Mouse (Mus musculus): ENCODE results near the gene Osmr. TPM values are rescaled to one million over a fixed set of nuclear protein-coding genes. Genes with fewer than 3 reads are reported as not detected.
A peak's percentile ranks its signal among the peaks of the same experiment; 100 is the strongest.

Osmr gene
- 0.74 and 0.76 TPM in 2 replicates for polyA plus RNA-seq (2016; fragmentation: Nextera tagmentation; extraction: Ambion mirVana)

GRCm38 (mm10) chr15:6874601-6875019 lies at the start of gene Osmr:
Gene Osmr (minus strand): TSS chr15:6874969.
- no peaks in the 10 kb centered on the region for H3K36me3 ChIP-seq
- peak within 1 kb of the TSS; percentile 52 for H3K9ac ChIP-seq (replicated peaks)
- 7% methylated on average over 16 of the region's 16 CpGs for WGBS
- peaks cover 27% of the 10 kb centered on the region for H3K27me3 ChIP-seq
- H3K4me3 ChIP-seq (replicated peaks): peak within 1 kb of the TSS; percentile 52
- peak within 1 kb of the TSS; percentile 88 for H3K4me2 ChIP-seq
- peaks cover 3% of the 10 kb centered on the region; the same call in 1 of the 2 replicates for H3K4me1 ChIP-seq (replicated peaks)
- H3K9me3 ChIP-seq: no peaks in the 10 kb centered on the region
- no peak within 1 kb of the TSS for H3K27ac ChIP-seq
- no peak; the same call in 1 of the 2 replicates for ATAC-seq (ENCODE audit: insufficient number of reproducible peaks, insufficient read depth, low FRiP score, low TSS enrichment, low read depth)

- Histone ChIP-seq H3K27ac (no peak overlapping the region), H3K9me3 (no peaks in the 10 kb centered on the region), H3K27me3 (no peaks in the 10 kb centered on the region), H3K36me3 (no peaks in the 10 kb centered on the region), H3K4me1 (replicated peaks) (no peaks in the 10 kb centered on the region), H3K9ac (replicated peaks) (no peak overlapping the region), H3K4me3 (replicated peaks) (no peak overlapping the region), H3K4me2 (no peak overlapping the region)
- ATAC-seq (ENCODE audit: insufficient number of reproducible peaks, insufficient read depth, low FRiP score, low TSS enrichment, low read depth): no peak
- 88% methylated on average over 6 of the region's 6 CpGs for WGBS
Observed at GRCm38 (mm10) chr15:6919406-6919805, 44.6 kb upstream of the Osmr start.

DNA sequence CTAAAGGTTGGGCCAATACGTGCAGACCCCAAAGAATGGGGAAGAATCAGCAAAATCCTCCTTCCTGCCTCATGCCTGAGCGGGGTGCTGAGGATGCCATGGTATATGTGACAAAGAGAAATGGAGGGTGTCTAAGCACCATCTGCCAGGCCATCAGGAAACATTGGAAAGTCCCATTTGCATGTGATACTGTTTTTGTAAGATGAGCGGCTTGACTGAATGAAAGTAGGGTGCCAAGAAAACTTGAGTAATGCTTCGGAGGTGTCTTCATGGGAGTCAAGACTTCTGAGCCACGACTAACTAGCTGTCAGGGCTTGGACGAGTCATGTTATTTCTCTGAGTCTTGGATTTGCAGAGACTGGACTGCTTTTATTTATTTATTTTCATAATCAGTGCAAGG lies 39.4 kb upstream of the Osmr start:
- ATAC-seq (ENCODE audit: insufficient number of reproducible peaks, insufficient read depth, low FRiP score, low TSS enrichment, low read depth): no peak
- 89% methylated on average over 6 of the region's 6 CpGs for WGBS
- H3K36me3 ChIP-seq: no peaks in the 10 kb centered on the region
- peaks cover 9% of the 10 kb centered on the region for H3K4me1 ChIP-seq (replicated peaks)
- H3K27me3 ChIP-seq: peaks cover under 1% of the 10 kb centered on the region; the same call in 1 of the 2 replicates
- H3K27ac ChIP-seq: no peak overlapping the region
- H3K9ac ChIP-seq (replicated peaks): no peak overlapping the region
- no peak overlapping the region for H3K4me3 ChIP-seq (replicated peaks)
- H3K9me3 ChIP-seq: no peaks in the 10 kb centered on the region
- no peak overlapping the region for H3K4me2 ChIP-seq

DNA sequence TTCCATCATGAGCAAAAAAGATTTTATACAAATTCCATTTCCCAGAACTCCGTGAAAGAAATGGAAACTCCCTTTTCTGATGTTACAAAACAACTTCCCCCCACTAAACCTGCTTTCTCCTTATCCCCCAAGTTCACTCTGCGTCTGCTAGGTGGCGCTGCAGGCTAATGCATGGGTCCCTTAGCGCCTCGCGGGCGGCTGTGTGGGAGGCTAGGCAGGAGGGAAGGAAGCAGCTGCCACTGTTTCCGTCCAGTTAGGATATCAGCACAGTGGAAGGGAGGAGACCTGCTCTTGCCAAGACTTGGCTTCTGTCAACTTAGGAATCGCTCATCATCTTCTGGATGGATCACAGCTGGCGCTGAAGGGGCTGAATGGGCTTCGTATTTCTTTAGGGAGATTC lies 34.9 kb upstream of the Osmr start:
- Histone ChIP-seq H3K4me1 (replicated peaks) (peaks cover 9% of the 10 kb centered on the region), H3K4me2 (peak overlapping the region; percentile 39), H3K27me3 (peaks cover 11% of the 10 kb centered on the region; the same call in 1 of the 2 replicates), H3K9ac (replicated peaks) (no peak overlapping the region), H3K36me3 (no peaks in the 10 kb centered on the region), H3K27ac (no peak overlapping the region), H3K9me3 (no peaks in the 10 kb centered on the region), H3K4me3 (replicated peaks) (no peak overlapping the region)
- 6% methylated on average over 11 of the region's 11 CpGs for WGBS
- peak; percentile 91 for ATAC-seq (ENCODE audit: insufficient number of reproducible peaks, insufficient read depth, low FRiP score, low TSS enrichment, low read depth)

- Histone ChIP-seq H3K4me2 (no peak overlapping the region), H3K27ac (no peak overlapping the region), H3K4me1 (replicated peaks) (peaks cover 9% of the 10 kb centered on the region), H3K9me3 (no peaks in the 10 kb centered on the region), H3K27me3 (peaks cover 11% of the 10 kb centered on the region; the same call in 1 of the 2 replicates), H3K4me3 (replicated peaks) (no peak overlapping the region), H3K9ac (replicated peaks) (no peak overlapping the region), H3K36me3 (no peaks in the 10 kb centered on the region)
- WGBS: 71% methylated on average over 14 of the region's 14 CpGs
- no peak for ATAC-seq (ENCODE audit: insufficient number of reproducible peaks, insufficient read depth, low FRiP score, low TSS enrichment, low read depth)
Observed at GRCm38 (mm10) chr15:6909084-6909483, 34.3 kb upstream of the Osmr start.

GRCm38 (mm10) chr15:6908601-6909000 lies 33.8 kb upstream of the Osmr start:
- no peaks in the 10 kb centered on the region for H3K9me3 ChIP-seq
- H3K4me1 ChIP-seq (replicated peaks): peaks cover 9% of the 10 kb centered on the region
- ATAC-seq (ENCODE audit: insufficient number of reproducible peaks, insufficient read depth, low FRiP score, low TSS enrichment, low read depth): no peak
- no peak overlapping the region for H3K4me2 ChIP-seq
- no peaks in the 10 kb centered on the region for H3K36me3 ChIP-seq
- WGBS: 69% methylated on average over 5 of the region's 5 CpGs
- H3K4me3 ChIP-seq (replicated peaks): no peak overlapping the region
- H3K27ac ChIP-seq: no peak overlapping the region
- no peak overlapping the region for H3K9ac ChIP-seq (replicated peaks)
- peaks cover 11% of the 10 kb centered on the region; the same call in 1 of the 2 replicates for H3K27me3 ChIP-seq

- no peak overlapping the region for H3K27ac ChIP-seq
- H3K9ac ChIP-seq (replicated peaks): no peak overlapping the region
- peaks cover 3% of the 10 kb centered on the region; the same call in 1 of the 2 replicates for H3K4me1 ChIP-seq (replicated peaks)
- H3K9me3 ChIP-seq: no peaks in the 10 kb centered on the region
- ATAC-seq (ENCODE audit: insufficient number of reproducible peaks, insufficient read depth, low FRiP score, low TSS enrichment, low read depth): no peak
- WGBS: 85% methylated on average over 19 of the region's 19 CpGs
- peaks cover 11% of the 10 kb centered on the region; the same call in 1 of the 2 replicates for H3K27me3 ChIP-seq
- H3K4me2 ChIP-seq: no peak overlapping the region
- no peaks in the 10 kb centered on the region for H3K36me3 ChIP-seq
- H3K4me3 ChIP-seq (replicated peaks): no peak overlapping the region
Observed at GRCm38 (mm10) chr15:6906260-6907047, 31.7 kb upstream of the Osmr start.

DNA sequence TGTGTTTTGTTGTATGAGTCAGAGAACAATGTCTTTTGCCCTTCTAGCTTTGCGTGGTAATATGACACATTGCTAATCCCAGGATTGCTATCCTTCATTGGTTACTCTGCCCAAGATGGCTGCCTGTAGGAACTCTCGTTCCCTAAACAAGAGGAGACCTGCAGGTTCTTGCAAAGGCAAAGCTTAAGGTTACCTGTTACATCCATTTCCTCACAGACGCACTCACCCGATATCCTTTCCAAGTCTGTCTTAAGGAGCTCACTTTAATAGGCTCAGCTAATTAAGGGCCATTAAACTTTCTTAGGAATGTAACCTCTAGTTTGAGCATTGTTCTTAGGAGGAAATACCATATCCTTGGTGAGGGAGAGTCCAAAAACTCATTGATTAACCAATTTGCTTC lies 31.0 kb upstream of the Osmr start:
- Histone ChIP-seq H3K9me3 (no peaks in the 10 kb centered on the region), H3K36me3 (no peaks in the 10 kb centered on the region), H3K4me3 (replicated peaks) (no peak overlapping the region), H3K27me3 (peaks cover 11% of the 10 kb centered on the region; the same call in 1 of the 2 replicates), H3K9ac (replicated peaks) (no peak overlapping the region), H3K27ac (no peak overlapping the region), H3K4me1 (replicated peaks) (peaks cover 3% of the 10 kb centered on the region; the same call in 1 of the 2 replicates), H3K4me2 (no peak overlapping the region)
- no peak for ATAC-seq (ENCODE audit: insufficient number of reproducible peaks, insufficient read depth, low FRiP score, low TSS enrichment, low read depth)
- WGBS: 73% methylated on average over 4 of the region's 4 CpGs

- H3K4me2 ChIP-seq: no peak overlapping the region
- 60% methylated on average over 9 of the region's 9 CpGs for WGBS
- H3K27me3 ChIP-seq: peaks cover 5% of the 10 kb centered on the region; the same call in 1 of the 2 replicates
- H3K9me3 ChIP-seq: no peaks in the 10 kb centered on the region
- no peaks in the 10 kb centered on the region for H3K4me1 ChIP-seq (replicated peaks)
- no peak overlapping the region for H3K9ac ChIP-seq (replicated peaks)
- no peak overlapping the region for H3K27ac ChIP-seq
- no peaks in the 10 kb centered on the region for H3K36me3 ChIP-seq
- no peak overlapping the region for H3K4me3 ChIP-seq (replicated peaks)
- no peak for ATAC-seq (ENCODE audit: insufficient number of reproducible peaks, insufficient read depth, low FRiP score, low TSS enrichment, low read depth)
Observed at GRCm38 (mm10) chr15:6903286-6903975, 28.7 kb upstream of the Osmr start.

DNA sequence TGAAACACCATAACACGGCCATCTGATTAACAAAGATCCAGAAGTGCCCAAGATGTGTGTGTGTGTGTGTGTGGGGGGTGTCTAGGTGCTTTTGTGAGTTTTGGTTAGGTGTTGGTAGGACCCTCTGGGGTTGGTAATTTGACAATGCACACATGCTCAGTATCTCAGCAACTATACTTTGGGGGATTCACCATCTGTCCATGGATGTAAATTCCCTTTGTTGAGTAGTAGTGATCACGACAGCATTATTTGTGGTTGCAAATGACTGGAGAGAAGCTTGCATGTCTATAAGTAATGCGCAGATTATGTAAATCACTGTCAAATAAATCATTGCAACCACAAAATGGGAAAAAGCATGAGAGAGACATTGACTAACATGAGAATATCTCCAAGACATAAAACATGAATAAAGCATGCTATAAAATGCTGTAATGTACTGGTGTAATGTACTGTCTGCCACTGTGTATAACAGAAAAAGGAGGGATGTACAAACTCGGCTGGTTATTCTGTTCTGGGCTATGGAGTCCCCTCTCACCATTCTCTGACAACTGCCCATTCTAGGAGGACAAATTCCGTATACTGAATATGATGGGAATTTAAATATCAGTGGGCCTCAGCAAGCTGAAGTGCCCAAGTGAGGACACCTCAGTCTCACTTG lies 27.3 kb upstream of the Osmr start:
- H3K9ac ChIP-seq (replicated peaks): no peak overlapping the region
- no peaks in the 10 kb centered on the region for H3K36me3 ChIP-seq
- no peak overlapping the region for H3K4me2 ChIP-seq
- no peaks in the 10 kb centered on the region for H3K4me1 ChIP-seq (replicated peaks)
- H3K27ac ChIP-seq: no peak overlapping the region
- H3K9me3 ChIP-seq: no peaks in the 10 kb centered on the region
- no peaks in the 10 kb centered on the region for H3K27me3 ChIP-seq
- WGBS: 82% methylated on average over 5 of the region's 5 CpGs
- no peak for ATAC-seq (ENCODE audit: insufficient number of reproducible peaks, insufficient read depth, low FRiP score, low TSS enrichment, low read depth)
- no peak overlapping the region for H3K4me3 ChIP-seq (replicated peaks)

GRCm38 (mm10) chr15:6901236-6901635 lies 26.5 kb upstream of the Osmr start:
- Histone ChIP-seq H3K4me1 (replicated peaks) (no peaks in the 10 kb centered on the region), H3K9me3 (no peaks in the 10 kb centered on the region), H3K4me3 (replicated peaks) (no peak overlapping the region), H3K9ac (replicated peaks) (no peak overlapping the region), H3K27ac (no peak overlapping the region), H3K27me3 (no peaks in the 10 kb centered on the region), H3K4me2 (no peak overlapping the region), H3K36me3 (no peaks in the 10 kb centered on the region)
- ATAC-seq (ENCODE audit: insufficient number of reproducible peaks, insufficient read depth, low FRiP score, low TSS enrichment, low read depth): no peak
- 80% methylated on average over 6 of the region's 6 CpGs for WGBS

Data from limb, embryonic 12.5 days (tissue).